Mouse (Mus musculus) intestine, postnatal 0 days (tissue): ENCODE results near the gene Inpp5d. TPM values are rescaled to one million over a fixed set of nuclear protein-coding genes. Genes with fewer than 3 reads are reported as not detected.

ENCODE experiments used
- ATAC-seq: fragments of 200-750 bp; cut with Nextera tagmentation; 2 replicates; pipeline ENCODE4 v1.8.0; 2017; ENCODE audit warnings: mild to moderate bottlenecking, moderate TSS enrichment, moderate library complexity
- H3K27ac ChIP-seq: fragments of 300-500 bp; sonication (generic); 2 replicates; pipeline ENCODE4 v1.5.1; 2014; ENCODE audit warnings: mild to moderate bottlenecking, low read depth, low read length, moderate library complexity
- H3K27me3 ChIP-seq: fragments of 300-500 bp; sonication (generic); replicated peaks from 2 replicates; pipeline ENCODE4 v1.6.1; 2014; ENCODE audit warnings: low read length, mixed read lengths; ENCODE audit not compliant: control insufficient read depth, insufficient read depth
- H3K36me3 ChIP-seq: fragments of 300-500 bp; sonication (generic); 2 replicates; pipeline ENCODE4 v1.6.1; 2014; ENCODE audit warnings: mild to moderate bottlenecking, moderate library complexity; ENCODE audit not compliant: control insufficient read depth, insufficient read depth
- H3K4me1 ChIP-seq: fragments of 300-500 bp; sonication (generic); replicated peaks from 2 replicates; pipeline ENCODE4 v1.6.1; 2014; ENCODE audit warnings: antibody characterized with exemption, low read length, mixed read lengths; ENCODE audit not compliant: control insufficient read depth, insufficient read depth
- H3K4me2 ChIP-seq: fragments of 300-500 bp; sonication (generic); replicated peaks from 2 replicates; pipeline ENCODE4 v1.6.1; 2014; ENCODE audit warnings: low read depth, mild to moderate bottlenecking, moderate library complexity
- H3K4me3 ChIP-seq: fragments of 300-500 bp; sonication (generic); 2 replicates; pipeline ENCODE4 v1.5.1; 2014; ENCODE audit warnings: low read depth, low read length
- H3K9ac ChIP-seq: fragments of 300-500 bp; sonication (generic); 2 replicates; pipeline ENCODE4 v1.6.1; 2014; ENCODE audit warnings: mild to moderate bottlenecking, low read depth, low read length
- H3K9me3 ChIP-seq: fragments of 300-500 bp; sonication (generic); 2 replicates; pipeline ENCODE4 v1.6.1; 2016; ENCODE audit warnings: mixed run types; ENCODE audit not compliant: control insufficient read depth
- CTCF ChIP-seq: sonication (generic); IDR thresholded peaks from 2 replicates; pipeline ENCODE4 v1.5.1; 2016; ENCODE audit warnings: low read depth, mild to moderate bottlenecking, control low read depth, antibody characterized with exemption, moderate library complexity
- WGBS: fragments of 180-500 bp; shearing (Covaris S2); extraction: QIAGEN DNeasy Blood & Tissue Kit; methylation state at CpG from one replicate; pipeline ENCODE4 v1.1.7; 2014; 5-methylcytosine and 5-hydroxymethylcytosine counted together
- polyA plus RNA-seq: library from polyadenylated mRNA; unstranded; fragments of >200 nt; fragmentation: Nextera tagmentation; extraction: Ambion mirVana; gene quantifications from 2 replicates; pipeline ENCODE4 v1.2.1, GENCODE M21; 2015

Inpp5d gene
- polyA plus RNA-seq, 1 experiment from 2014 or later: 2.5 TPM

DNA sequence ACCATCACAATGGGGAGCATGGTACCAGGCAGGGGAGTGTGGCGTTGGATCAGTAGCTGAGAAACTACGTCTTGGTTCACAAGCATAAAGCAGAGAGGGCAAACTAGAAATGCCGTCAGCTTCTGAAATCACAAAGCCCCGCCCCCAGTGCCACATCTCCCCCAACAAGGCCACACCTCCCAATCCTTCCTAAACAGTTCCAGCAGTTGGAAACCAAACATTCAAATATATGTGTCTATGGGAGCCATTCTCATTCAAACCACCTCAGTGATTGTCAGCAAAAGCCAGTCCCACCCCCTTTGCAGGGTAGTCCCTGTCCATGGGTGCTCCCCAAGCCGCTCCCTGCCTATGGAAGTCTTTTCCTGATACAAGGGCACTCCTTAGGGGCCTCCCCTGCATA, 64.0 kb downstream of the Inpp5d start:
- H3K4me1 ChIP-seq: no peaks in the 10 kb centered on the region
- no peaks in the 10 kb centered on the region for H3K36me3 ChIP-seq
- ATAC-seq: no peak
- H3K4me3 ChIP-seq: no peak overlapping the region
- no peak overlapping the region for H3K27ac ChIP-seq
- H3K4me2 ChIP-seq: no peak overlapping the region
- no peaks in the 10 kb centered on the region for H3K27me3 ChIP-seq
- no peak for TF ChIP-seq CTCF
- H3K9me3 ChIP-seq: 0 out of 2 replicates have a peak, but pooled peaks cover 2% of the 10 kb centered on the region
- 88% methylated on average over 5 of the region's 5 CpGs for WGBS
- H3K9ac ChIP-seq: no peak overlapping the region

DNA sequence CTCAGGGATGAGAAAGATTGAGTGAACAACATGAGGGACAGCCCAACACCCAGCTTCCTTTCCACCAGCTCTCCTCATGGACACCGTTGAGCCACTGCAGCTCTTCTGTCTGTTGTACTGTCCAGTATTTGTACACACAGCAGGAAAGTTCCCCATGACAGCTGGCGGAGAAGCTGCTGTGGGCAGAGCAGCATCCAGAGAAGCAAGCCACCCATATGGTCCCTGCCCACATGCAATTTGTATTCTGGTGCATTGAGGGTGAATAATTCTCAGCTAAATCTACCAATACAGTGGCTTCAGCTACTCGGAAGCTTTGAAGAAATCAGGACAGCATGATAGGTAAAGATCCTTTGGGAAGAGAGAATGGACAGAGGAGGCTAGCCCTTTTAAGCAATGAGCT, 64.7 kb downstream of the Inpp5d start:
- 83% methylated on average over 3 of the region's 3 CpGs for WGBS
- no peak overlapping the region for H3K4me2 ChIP-seq
- no peak overlapping the region for H3K4me3 ChIP-seq
- TF ChIP-seq CTCF: no peak
- H3K27ac ChIP-seq: no peak overlapping the region
- no peaks in the 10 kb centered on the region for H3K27me3 ChIP-seq
- no peak for ATAC-seq
- no peak overlapping the region for H3K9ac ChIP-seq
- H3K36me3 ChIP-seq: no peaks in the 10 kb centered on the region
- no peaks in the 10 kb centered on the region for H3K4me1 ChIP-seq
- 0 out of 2 replicates have a peak, but pooled peaks cover 2% of the 10 kb centered on the region for H3K9me3 ChIP-seq

DNA sequence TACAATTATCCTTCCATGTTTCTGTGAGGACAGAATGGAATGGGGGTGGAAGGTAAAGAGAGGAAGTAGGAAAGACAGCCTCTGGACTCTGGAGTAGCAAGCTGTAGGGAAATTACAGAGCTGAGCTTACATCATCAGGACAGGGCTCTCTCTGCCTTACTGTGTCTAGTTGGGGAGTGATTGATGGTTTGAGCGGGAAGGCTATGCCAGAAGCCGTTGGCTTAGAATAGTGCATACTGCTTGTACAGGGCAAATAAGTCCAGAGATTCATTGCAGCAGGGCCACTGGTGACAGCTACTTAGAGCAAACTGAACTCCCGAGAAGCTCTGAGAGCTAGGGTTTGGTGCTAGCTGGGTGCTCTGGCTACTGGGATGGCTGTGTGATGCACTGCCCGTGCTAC, 66.2 kb downstream of the Inpp5d start:
- no peak overlapping the region for H3K4me3 ChIP-seq
- no peaks in the 10 kb centered on the region for H3K27me3 ChIP-seq
- H3K27ac ChIP-seq: no peak overlapping the region
- no peaks in the 10 kb centered on the region for H3K4me1 ChIP-seq
- H3K4me2 ChIP-seq: no peak overlapping the region
- H3K36me3 ChIP-seq: no peaks in the 10 kb centered on the region
- no peak for ATAC-seq
- 0 out of 2 replicates have a peak, but pooled peaks cover 2% of the 10 kb centered on the region for H3K9me3 ChIP-seq
- WGBS: 46% methylated on average over 4 of the region's 4 CpGs
- no peak overlapping the region for H3K9ac ChIP-seq
- no peak for TF ChIP-seq CTCF

DNA sequence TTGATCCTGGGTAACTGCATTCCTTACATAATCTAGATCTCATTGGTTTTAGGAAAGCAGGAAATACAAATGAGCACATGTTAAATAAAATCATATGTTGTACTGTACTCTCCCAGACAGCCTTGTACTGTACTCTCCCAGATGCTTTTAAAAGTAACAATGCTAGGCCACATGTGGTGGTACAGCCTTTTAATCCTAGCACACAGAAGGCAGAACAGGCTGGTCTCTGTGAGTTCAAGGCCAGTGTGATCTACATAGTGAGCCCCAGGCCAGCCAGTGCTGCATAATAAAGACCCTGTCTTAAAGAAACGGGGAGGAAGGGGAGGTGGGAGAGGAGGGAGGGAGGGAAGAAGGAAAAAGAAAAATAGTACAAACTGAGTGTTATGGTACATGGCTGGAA, 66.9 kb downstream of the Inpp5d start:
- no peak for TF ChIP-seq CTCF
- WGBS: 28% methylated on average over 1 of the region's 1 CpGs
- no peak overlapping the region for H3K9ac ChIP-seq
- H3K27ac ChIP-seq: no peak overlapping the region
- H3K4me2 ChIP-seq: no peak overlapping the region
- ATAC-seq: no peak
- no peaks in the 10 kb centered on the region for H3K36me3 ChIP-seq
- H3K9me3 ChIP-seq: 0 out of 2 replicates have a peak, but pooled peaks cover 2% of the 10 kb centered on the region
- H3K27me3 ChIP-seq: no peaks in the 10 kb centered on the region
- no peaks in the 10 kb centered on the region for H3K4me1 ChIP-seq
- H3K4me3 ChIP-seq: no peak overlapping the region

DNA sequence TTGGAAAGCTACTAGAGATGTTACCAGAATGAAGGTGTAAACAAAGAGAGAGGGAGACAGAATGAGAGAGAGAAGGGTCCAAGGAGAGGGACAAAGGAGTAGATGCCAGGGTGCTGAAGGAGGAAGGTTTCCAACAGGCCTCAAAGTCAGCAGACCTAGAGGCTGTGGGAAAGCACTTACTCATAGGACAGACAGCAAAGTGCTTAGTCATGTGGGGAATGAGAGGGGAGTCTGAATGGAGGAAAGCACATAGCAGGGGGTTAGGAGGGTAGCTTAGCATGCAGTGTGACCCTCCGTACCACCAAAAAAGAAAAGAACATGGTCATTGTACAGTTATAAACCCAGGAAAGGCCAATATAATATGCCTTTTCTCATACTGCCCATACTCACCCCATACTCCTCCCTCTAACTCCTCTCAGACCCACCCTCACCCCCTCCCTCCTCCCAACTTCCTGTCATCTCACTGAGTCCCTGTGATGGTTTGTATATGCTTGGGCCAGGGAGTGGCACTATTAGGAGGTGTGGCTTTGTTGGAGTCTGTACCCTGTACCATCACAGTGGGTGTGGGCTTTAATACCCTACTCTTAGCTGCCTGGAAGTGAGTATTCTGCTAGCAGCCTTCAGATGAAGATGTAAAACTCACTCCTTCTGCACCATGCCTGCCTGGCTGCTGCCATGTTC, 69.7 kb downstream of the Inpp5d start:
- H3K36me3 ChIP-seq: no peaks in the 10 kb centered on the region
- ATAC-seq: no peak
- no peak overlapping the region for H3K9ac ChIP-seq
- H3K4me3 ChIP-seq: no peak overlapping the region
- no peaks in the 10 kb centered on the region for H3K27me3 ChIP-seq
- 92% methylated on average over 1 of the region's 1 CpGs for WGBS
- no peaks in the 10 kb centered on the region for H3K4me1 ChIP-seq
- H3K9me3 ChIP-seq: no peaks in the 10 kb centered on the region
- H3K4me2 ChIP-seq: no peak overlapping the region
- TF ChIP-seq CTCF: no peak
- H3K27ac ChIP-seq: no peak overlapping the region

DNA sequence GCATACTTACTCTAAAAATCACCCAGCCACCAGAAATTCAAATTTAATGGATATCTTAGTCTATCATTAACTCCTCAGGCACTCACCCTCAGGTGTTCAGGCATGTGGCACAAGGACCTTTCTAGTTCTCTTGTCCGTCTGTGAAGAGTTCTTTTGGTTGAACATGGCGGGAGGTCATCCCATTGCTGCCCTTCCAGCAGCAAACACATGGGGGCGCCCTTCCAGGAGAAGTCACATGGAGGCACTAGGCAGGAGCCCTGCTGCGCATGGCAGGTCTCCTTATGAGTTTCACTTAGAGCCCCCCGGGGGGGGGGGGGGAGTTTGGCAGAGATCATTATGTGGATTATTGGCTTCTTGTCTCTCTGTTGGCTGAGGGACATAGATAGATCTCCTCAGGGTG, 76.2 kb downstream of the Inpp5d start:
- TF ChIP-seq CTCF: peak; percentile 36
- Histone ChIP-seq H3K4me2 (no peak overlapping the region), H3K36me3 (no peaks in the 10 kb centered on the region), H3K9ac (no peak overlapping the region), H3K4me3 (no peak overlapping the region), H3K27me3 (no peaks in the 10 kb centered on the region), H3K4me1 (no peaks in the 10 kb centered on the region), H3K27ac (no peak overlapping the region), H3K9me3 (no peaks in the 10 kb centered on the region)
- no peak for ATAC-seq
- 74% methylated on average over 5 of the region's 5 CpGs for WGBS
